Mouse (Mus musculus) intestine, postnatal 0 days (tissue): ENCODE measurements at regions not wholly inside any gene's neighbourhood (a gene's known extent, or its start where the extent isn't known, plus 50 kb on each side); places are given as distances from the start of the nearest gene placed in this dataset.

Experiments
- ATAC-seq: fragments of 200-750 bp; cut with Nextera tagmentation; 2 replicates; pipeline ENCODE4 v1.8.0; 2017; ENCODE audit warnings: mild to moderate bottlenecking, moderate TSS enrichment, moderate library complexity
- H3K27ac ChIP-seq: fragments of 300-500 bp; sonication (generic); 2 replicates; pipeline ENCODE4 v1.5.1; 2014; ENCODE audit warnings: mild to moderate bottlenecking, low read depth, low read length, moderate library complexity
- H3K27me3 ChIP-seq: fragments of 300-500 bp; sonication (generic); replicated peaks from 2 replicates; pipeline ENCODE4 v1.6.1; 2014; ENCODE audit warnings: low read length, mixed read lengths; ENCODE audit not compliant: control insufficient read depth, insufficient read depth
- H3K36me3 ChIP-seq: fragments of 300-500 bp; sonication (generic); 2 replicates; pipeline ENCODE4 v1.6.1; 2014; ENCODE audit warnings: mild to moderate bottlenecking, moderate library complexity; ENCODE audit not compliant: control insufficient read depth, insufficient read depth
- H3K4me1 ChIP-seq: fragments of 300-500 bp; sonication (generic); replicated peaks from 2 replicates; pipeline ENCODE4 v1.6.1; 2014; ENCODE audit warnings: antibody characterized with exemption, low read length, mixed read lengths; ENCODE audit not compliant: control insufficient read depth, insufficient read depth
- H3K4me2 ChIP-seq: fragments of 300-500 bp; sonication (generic); replicated peaks from 2 replicates; pipeline ENCODE4 v1.6.1; 2014; ENCODE audit warnings: low read depth, mild to moderate bottlenecking, moderate library complexity
- H3K4me3 ChIP-seq: fragments of 300-500 bp; sonication (generic); 2 replicates; pipeline ENCODE4 v1.5.1; 2014; ENCODE audit warnings: low read depth, low read length
- H3K9ac ChIP-seq: fragments of 300-500 bp; sonication (generic); 2 replicates; pipeline ENCODE4 v1.6.1; 2014; ENCODE audit warnings: mild to moderate bottlenecking, low read depth, low read length
- H3K9me3 ChIP-seq: fragments of 300-500 bp; sonication (generic); 2 replicates; pipeline ENCODE4 v1.6.1; 2016; ENCODE audit warnings: mixed run types; ENCODE audit not compliant: control insufficient read depth
- CTCF ChIP-seq: sonication (generic); IDR thresholded peaks from 2 replicates; pipeline ENCODE4 v1.5.1; 2016; ENCODE audit warnings: low read depth, mild to moderate bottlenecking, control low read depth, antibody characterized with exemption, moderate library complexity
- whole genome bisulfite sequencing: fragments of 180-500 bp; shearing (Covaris S2); extraction: QIAGEN DNeasy Blood & Tissue Kit; methylation state at CpG from one replicate; pipeline ENCODE4 v1.1.7; 2014; 5-methylcytosine and 5-hydroxymethylcytosine counted together

GRCm38 (mm10) chr6:11593583-11594271, 313.6 kb downstream of the Ndufa4 start:
- H3K9ac ChIP-seq: no peak overlapping the region
- H3K4me2 ChIP-seq: no peak overlapping the region
- no peaks in the 10 kb centered on the region for H3K27me3 ChIP-seq
- ATAC-seq: no peak
- H3K27ac ChIP-seq: no peak overlapping the region
- H3K9me3 ChIP-seq: no peaks in the 10 kb centered on the region
- H3K4me1 ChIP-seq: no peaks in the 10 kb centered on the region
- no peak overlapping the region for H3K4me3 ChIP-seq
- TF ChIP-seq CTCF: no peak
- WGBS: 59% methylated on average over 14 of the region's 14 CpGs
- H3K36me3 ChIP-seq: no peaks in the 10 kb centered on the region

GRCm38 (mm10) chr6:11576091-11576490, 331.2 kb downstream of the Ndufa4 start:
- 86% methylated on average over 5 of the region's 5 CpGs for WGBS
- no peak overlapping the region for H3K4me3 ChIP-seq
- H3K9ac ChIP-seq: no peak overlapping the region
- H3K9me3 ChIP-seq: no peaks in the 10 kb centered on the region
- no peak overlapping the region for H3K27ac ChIP-seq
- no peaks in the 10 kb centered on the region for H3K36me3 ChIP-seq
- ATAC-seq: no peak
- H3K4me1 ChIP-seq: no peaks in the 10 kb centered on the region
- H3K4me2 ChIP-seq: no peak overlapping the region
- no peaks in the 10 kb centered on the region for H3K27me3 ChIP-seq
- TF ChIP-seq CTCF: no peak

DNA sequence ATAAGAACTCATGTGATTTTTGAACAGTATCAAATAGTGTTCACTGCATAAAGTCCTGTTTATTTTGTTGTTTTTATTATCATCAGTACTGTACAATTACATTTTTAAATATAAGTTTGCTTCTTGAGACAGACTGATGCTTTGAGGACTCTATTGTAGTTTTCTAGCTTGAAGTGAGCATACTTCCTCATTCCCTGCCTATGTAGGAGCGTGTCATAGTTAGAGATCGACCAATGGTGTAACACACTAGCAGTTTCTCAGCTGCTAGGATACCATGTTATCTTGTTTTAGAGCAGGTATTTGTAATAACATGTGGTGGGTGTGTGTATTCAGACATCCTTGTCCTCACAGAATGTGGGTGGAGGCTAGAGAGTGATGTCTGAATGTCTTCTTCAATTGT, 342.1 kb downstream of the Ndufa4 start:
- no peak overlapping the region for H3K27ac ChIP-seq
- H3K4me3 ChIP-seq: no peak overlapping the region
- H3K9ac ChIP-seq: no peak overlapping the region
- no peaks in the 10 kb centered on the region for H3K36me3 ChIP-seq
- no peak overlapping the region for H3K4me2 ChIP-seq
- no peaks in the 10 kb centered on the region for H3K4me1 ChIP-seq
- no peaks in the 10 kb centered on the region for H3K27me3 ChIP-seq
- ATAC-seq: no peak
- no peaks in the 10 kb centered on the region for H3K9me3 ChIP-seq
- WGBS: 91% methylated on average over 2 of the region's 2 CpGs
- no peak for TF ChIP-seq CTCF

DNA sequence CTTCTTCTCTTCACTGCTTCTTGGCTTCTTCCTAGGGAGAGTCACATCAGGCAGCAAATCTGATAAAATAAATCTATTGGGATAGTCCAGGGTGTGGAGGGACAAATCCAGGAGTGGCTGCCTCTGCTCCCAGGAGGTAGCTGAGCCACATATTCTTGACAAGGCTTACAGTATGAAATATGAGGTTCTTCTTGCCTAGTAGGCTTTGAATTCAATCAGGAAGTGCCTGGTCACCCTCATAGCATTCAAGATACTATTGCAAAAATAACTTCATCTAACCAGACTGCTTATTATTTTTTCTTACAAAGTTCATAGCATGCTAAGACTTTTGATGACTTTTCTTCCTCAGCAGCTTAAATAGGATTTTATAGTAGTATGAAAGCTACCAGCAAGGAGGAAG, 356.8 kb downstream of the Ndufa4 start:
- no peak for TF ChIP-seq CTCF

GRCm38 (mm10) chr6:11547318-11547717, 360.0 kb downstream of the Ndufa4 start:
- no peak overlapping the region for H3K27ac ChIP-seq
- no peaks in the 10 kb centered on the region for H3K9me3 ChIP-seq
- H3K9ac ChIP-seq: no peak overlapping the region
- no peak overlapping the region for H3K4me3 ChIP-seq
- H3K36me3 ChIP-seq: no peaks in the 10 kb centered on the region
- no peak overlapping the region for H3K4me2 ChIP-seq
- no peaks in the 10 kb centered on the region for H3K27me3 ChIP-seq
- no peak for TF ChIP-seq CTCF
- no peak for ATAC-seq
- H3K4me1 ChIP-seq: no peaks in the 10 kb centered on the region

More for the DNA sequence above, 356.8 kb downstream of the Ndufa4 start:
- Histone ChIP-seq H3K4me3 (no peak overlapping the region), H3K27me3 (no peaks in the 10 kb centered on the region), H3K4me1 (no peaks in the 10 kb centered on the region), H3K4me2 (no peak overlapping the region), H3K9ac (no peak overlapping the region), H3K9me3 (no peaks in the 10 kb centered on the region), H3K36me3 (no peaks in the 10 kb centered on the region), H3K27ac (no peak overlapping the region)
- ATAC-seq: no peak

DNA sequence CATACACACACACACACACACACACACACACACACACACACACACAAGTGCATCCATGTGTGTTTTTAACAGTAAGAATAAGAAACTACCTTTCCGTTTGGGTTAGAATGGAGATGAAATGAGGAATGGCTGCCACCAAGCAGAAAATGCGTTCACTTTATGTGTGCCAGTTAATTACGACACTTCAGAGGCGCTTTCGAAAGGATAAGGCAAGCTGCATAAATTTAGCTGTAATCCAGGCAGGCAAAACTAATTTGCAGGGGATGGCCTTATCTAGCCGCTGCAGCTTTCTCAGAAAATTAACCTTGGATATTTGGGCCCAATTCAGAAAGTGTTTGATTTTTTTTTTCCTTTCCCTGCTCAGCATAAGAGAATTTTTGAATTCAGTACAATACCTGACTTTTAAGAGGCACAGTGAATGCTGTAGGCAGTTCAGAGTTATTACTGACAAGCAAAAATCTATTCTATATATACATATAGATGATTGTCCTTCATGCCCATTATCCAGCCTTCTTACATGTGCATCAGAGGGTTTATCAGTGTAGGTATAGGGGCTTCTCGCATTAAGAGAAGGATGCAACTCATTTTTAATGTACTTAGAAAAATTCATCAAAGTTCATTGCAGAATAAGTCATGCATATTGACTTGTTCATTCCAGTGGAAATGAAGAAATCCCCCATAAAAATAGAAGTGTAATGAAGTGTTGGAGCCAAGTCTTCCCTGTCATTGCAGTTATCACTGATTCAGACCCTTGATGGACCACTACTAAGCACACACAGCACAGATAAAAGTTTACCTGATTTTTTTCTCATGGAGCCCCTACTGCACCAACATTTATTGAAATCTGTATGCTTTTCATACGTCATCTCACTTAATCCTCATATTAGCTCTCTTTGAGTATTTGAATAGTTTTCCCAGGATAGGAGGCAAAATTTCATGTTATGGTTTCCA, 372.1 kb downstream of the Ndufa4 start:
- no peak for ATAC-seq
- Histone ChIP-seq H3K27ac (no peak overlapping the region), H3K4me3 (no peak overlapping the region), H3K36me3 (no peaks in the 10 kb centered on the region), H3K4me1 (no peaks in the 10 kb centered on the region), H3K4me2 (no peak overlapping the region), H3K9me3 (no peaks in the 10 kb centered on the region), H3K27me3 (no peaks in the 10 kb centered on the region), H3K9ac (no peak overlapping the region)
- WGBS: 81% methylated on average over 8 of the region's 8 CpGs
- no peak for TF ChIP-seq CTCF
